Mouse (Mus musculus) testis, adult 2 months (tissue): ENCODE results near the gene Prrc2a.

Experiments
- CTCF ChIP-seq: fragments of 200-500 bp; IDR thresholded peaks from 2 replicates; pipeline ENCODE4 v1.5.1; 2012; ENCODE audit warnings: low read depth, mild to moderate bottlenecking, inconsistent platforms, low read length, moderate library complexity; ENCODE audit not compliant: control insufficient read depth, insufficient read depth, insufficient replicate concordance
- POLR2A ChIP-seq: fragments of 200-500 bp; IDR thresholded peaks from 2 replicates; pipeline ENCODE4 v1.6.1; 2012; ENCODE audit warnings: low read depth, mild to moderate bottlenecking, inconsistent platforms, low read length, moderate library complexity; ENCODE audit not compliant: control insufficient read depth

- no peak for TF ChIP-seq CTCF
- no peak for TF ChIP-seq POLR2A
Observed at GRCm38 (mm10) chr17:35180093-35180492, 15.4 kb upstream of the Prrc2a start.
